Mouse (Mus musculus) right cerebral cortex, postnatal 14 days (tissue): ENCODE measurements around the gene Ninj2.
"Not testable (repeated sequence)": the region's sequence is repeated elsewhere in the genome, so short reads cannot be mapped to it uniquely, and the experiment has no call there.

Experiments
- DNase-seq: peaks from one replicate; pipeline ENCODE4 v3.0.0; 2022

The Ninj2 gene

DNA sequence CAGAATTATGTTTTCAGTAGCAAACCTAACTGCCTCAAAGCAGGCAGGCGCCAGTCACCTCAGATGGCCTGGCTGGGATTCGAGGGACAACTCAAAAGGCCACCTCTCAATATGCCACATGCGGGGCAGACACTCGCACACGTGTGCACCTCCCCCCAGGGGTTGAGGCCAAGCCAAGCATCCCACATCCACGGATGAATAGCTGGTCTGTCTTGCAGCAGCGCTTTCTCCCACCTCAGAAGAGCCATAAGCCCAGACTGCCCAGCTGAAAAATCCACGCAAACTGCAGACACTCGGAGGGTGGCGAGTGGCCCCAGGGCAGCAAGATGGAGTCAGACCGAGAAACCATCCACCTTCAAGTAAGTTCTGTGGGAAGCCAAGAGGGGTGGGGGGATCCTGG, at the start of gene Ninj2:
Ninj2 (plus strand) TSS at position 251 of the 400 bp plus-strand sequence.
- DNase-seq, result no peak

DNA sequence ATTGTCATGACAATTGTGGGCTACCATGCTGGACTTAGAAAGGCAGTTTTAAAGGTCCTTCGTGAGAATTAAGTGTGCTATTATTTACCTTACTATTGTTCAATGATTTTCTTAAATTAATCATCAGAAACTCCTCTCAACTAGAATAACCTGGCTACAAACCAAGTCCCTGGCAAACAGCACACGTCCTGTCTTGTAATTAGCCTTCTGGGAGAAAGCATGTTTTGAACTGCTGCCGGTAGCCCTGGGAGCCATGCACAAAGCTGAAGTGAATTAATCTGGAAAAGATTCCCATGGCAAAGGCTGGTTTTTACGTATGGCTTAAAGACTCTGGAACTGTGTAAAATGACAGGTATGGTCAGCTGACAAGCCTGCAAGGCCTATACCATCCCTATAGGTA, 47.7 kb upstream of the Ninj2 start:
- DNase-seq, result no peak

DNA sequence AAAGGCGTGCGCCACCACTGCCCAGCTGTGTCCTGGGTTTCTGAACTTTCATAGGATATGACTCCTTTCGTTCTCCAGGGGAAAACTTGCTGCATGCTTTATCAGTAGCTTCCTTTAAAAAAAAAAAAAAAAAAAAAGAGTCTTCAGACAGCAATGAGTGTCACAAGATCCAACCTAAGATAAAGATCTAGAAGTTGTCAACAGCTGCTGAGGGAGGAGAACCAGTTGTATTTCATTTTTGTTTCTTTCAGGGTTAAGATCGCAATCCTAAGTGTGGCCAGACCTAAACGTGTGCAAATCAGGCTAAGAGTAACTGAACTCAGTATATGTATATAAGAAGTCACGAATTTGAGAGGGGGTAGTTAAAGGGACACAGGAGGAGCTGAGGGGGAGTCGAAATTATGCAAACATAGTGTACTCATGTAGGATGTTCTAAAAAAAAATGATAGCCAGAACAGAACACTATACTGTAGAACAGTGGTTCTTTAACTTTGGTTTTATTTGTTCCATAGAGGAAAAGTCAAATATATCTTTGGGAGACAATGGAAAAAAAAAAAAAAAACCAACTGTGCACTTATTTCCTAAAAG, 45.4 kb upstream of the Ninj2 start:
- no peak for DNase-seq

DNA sequence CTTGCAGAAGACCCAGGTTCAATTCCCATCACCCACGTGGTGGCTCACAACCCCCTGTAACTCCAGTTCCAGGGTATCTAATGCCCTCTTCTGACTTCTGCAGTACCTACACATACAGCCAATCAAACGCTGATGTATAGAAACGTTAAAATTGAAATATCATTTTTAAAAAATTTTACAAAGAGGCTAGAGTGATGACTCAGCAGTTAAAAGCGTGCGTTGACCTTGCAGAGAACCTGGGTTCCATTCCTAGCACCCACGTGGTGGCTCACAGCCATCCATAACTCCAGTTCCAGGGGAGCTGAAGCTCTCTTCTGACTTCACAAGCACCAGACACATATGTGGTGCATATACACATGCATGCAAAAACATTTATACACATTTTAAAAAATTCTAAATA, 38.7 kb upstream of the Ninj2 start:
- DNase-seq, result no peak

DNA sequence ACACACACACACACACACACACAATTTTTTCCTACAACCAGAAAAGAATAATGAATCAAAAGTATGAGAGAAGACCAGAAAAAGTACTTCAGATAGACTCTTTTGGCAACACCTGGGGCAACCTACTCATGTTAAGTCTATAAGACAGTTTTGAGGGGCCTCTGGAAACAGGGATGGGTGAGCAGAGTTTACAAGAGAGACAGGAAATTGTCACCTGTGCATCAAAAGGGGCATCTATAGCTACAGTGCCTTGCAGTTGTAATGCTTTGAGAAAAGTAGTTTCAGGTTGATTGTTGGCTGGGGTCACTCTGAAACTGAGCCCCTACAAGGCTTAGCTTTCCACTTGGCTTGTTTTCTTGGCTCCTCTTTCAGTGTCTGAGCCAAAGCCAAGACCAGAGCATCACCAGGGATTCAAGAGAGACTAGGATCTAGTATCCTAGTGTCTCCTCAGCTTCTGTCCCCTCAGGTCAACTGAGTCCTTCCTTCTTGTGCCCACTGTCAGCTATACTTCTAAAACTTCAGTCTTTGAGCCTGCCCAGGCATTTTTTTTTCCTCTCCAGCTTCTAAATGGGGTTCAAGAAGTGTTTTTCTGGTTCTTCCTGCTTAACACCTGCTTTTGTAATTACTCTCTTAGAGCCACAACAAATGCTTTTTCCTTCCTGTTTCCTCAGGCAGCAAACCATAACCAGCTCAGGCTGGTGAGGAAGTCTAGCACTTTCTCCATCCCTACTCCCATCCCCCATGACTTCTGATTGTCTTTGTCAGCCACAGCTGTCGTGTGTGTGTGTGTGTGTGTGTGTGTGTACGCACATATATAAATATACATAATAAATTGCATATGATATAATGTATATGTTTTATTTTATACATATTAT, 37.2 kb upstream of the Ninj2 start:
- DNase-seq, result no peak

DNA sequence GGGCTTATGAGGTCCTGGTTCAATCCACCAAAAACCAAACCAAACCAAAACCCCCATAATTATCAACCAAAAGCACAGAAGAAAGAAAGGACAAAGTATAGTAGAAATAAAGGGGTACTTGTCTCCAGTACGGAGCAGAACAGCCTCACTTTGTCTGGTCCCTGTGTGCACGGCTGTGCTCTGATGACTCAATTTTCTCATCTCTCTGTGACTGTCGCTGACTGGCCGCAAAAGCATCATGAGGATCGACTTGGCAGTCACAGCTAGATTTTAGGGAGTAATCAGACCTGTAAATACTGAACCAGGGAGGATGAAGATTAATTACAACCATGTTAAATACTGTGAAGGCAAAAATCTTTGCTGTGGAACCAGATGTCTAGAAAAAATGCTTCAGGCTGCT, 30.2 kb upstream of the Ninj2 start:
- DNase-seq, result no peak

DNA sequence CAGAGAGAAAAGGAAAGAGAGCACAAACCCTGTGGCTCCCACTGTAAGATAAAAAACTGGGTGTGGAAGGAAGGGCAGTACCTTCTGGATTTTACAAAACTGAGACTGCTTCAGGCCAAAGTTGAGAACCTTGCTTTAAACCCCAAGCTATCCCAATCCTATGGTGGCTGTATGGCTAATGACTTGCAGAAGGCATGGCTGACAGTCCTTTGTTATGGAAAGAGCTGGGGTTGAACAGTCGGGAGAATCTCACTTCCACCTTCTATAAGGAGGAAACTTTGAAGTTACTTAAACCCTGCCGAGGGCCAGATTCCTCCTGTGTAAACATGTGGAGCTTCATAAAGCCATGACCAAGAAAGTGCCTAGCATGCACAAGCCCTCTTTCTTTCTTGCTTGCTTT, 28.5 kb upstream of the Ninj2 start:
- DNase-seq, result no peak

DNA sequence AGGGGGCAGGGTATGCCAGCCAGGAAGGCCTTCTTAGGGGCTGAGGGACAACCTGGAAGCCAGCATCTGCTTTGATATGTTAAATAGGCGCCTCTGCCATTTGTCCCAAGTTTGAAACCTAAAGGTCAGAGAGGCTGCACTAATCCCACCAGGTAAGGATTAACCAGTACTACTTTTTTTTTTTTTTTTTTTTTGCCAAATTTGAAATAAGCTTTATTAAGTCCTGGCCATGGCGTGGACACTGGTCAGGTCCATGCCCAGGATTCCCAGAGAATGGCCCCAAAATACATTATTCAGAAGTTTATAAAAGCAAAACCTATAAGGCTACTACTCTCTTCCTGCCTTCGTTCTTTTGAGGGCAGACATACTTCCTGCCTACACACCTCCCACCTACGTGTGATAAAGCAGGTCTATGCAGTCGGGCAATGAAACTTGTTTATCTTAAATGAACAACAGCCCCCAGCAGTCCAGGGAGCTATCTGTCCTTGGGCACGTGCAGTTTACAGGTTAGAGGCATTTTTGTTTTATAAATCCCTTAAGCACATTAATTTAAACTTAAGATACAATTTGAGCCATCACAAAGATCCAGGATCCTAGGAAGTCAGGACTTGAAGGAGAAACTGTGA, 27.5 kb upstream of the Ninj2 start:
- DNase-seq, result no peak

DNA sequence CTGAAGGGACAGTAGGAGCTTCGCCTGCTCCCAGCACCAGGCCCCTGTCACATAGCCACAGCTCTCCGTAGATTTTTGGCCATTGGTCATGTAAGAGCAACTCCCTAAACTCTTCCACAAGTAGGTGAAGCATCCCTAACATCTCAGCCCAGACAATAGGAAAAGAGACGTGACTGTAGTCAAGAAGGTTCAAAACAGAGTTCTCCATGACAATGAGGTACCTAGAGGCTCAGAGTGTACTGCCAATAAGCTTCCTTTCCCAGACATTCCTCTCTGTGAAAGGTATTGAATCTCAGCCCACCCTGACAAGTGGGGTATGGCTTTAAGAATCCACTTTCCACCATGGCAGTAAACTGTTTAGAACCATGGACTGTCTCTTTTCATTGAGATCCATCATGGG, 23.6 kb upstream of the Ninj2 start:
- no peak for DNase-seq

DNA sequence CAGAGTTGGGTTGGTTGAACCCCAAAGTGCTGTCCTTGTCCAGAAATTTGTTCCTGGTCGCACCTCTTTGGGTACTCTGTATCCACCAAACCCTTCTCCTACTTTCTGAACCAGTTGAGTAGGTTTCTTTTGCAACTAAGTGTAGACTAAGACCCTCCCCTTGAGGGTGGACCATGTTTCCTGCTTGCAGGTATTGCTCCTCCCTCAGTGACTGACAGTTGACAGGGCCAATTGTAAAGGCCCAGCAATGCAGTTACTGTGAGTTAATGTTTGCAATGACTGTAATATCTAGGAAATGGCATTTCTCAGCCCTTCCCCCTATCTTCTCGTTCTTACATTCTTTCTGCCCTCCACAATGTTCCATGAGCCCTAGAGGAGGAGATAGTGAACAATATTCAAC, 20.5 kb upstream of the Ninj2 start:
- DNase-seq, result no peak

DNA sequence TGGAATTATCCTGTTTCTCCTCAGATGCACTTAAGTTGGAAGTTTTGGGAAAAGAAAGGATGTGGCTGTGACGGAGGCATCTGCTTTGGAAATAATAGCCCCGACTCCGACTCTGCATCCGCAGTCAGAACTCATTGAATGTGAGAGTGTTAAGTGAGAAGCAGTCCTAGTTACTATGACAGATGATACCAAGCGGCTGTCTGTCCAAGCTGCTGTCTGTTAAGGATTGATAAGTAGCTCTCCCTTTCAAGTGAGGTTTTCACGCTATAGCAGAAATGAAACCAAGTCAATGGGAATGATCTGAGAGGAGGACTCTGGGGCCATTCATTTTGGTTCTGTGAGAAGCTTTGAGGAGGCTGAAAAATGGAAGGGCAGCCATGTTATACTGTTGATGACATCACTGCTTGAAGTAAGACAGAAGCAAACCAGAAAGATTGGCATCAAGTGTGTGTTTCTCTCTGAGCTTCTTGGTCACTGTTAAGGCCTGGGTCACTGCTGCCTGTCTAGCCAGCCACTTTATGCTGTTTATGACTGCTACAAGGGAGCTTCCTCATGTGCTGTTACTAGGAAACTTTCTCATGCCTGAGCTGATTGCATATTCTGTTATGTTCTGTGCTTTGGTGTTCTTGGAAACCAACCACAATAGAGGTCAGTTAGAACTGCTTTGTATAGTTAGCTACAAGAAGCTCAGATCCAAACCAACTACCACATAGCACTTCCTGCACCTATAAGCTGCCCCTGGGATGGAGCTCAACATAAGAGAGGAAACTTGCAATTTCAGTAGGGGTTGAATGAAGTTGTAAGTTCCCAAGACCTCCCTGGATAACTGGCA, 16.3 kb upstream of the Ninj2 start:
- no peak for DNase-seq

DNA sequence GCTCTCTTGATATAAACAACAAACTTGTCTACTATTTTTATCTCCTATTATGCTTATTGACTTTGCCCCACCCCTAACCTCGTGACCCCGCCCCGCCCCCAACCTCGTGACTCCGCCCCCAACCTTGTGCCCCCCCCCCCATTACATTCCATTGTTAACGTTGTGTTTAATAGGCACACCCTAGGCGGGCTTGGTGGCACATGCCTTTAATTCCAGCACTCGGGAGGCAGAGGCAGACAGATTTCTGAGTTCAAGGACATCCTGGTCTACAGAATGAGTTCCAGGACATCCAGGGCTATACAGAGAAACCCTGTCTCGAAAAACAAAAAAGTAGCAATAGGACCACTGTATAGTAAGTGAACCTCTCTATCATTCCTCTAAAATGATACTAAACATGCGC, 13.6 kb upstream of the Ninj2 start:
- DNase-seq, result no peak

DNA sequence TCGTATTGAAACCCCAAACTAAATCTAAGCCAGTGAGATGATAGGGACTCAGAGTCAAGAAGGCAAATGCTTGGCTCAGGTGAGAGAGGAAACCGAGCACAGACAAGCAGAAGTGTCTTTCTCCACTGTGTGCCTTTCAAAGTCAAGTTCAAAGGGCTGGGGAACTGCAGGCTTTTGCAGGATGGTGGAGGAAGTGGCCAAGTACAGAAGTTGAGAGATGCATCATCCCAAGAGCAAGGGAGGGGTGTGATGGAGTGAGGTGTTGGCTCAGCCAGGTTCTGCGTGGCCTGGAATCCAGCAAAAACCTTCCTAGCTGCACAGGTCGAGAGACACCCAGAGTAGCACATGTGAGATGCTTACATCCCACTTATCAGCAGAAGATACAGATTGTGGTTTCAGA, 11.6 kb upstream of the Ninj2 start:
- no peak for DNase-seq

DNA sequence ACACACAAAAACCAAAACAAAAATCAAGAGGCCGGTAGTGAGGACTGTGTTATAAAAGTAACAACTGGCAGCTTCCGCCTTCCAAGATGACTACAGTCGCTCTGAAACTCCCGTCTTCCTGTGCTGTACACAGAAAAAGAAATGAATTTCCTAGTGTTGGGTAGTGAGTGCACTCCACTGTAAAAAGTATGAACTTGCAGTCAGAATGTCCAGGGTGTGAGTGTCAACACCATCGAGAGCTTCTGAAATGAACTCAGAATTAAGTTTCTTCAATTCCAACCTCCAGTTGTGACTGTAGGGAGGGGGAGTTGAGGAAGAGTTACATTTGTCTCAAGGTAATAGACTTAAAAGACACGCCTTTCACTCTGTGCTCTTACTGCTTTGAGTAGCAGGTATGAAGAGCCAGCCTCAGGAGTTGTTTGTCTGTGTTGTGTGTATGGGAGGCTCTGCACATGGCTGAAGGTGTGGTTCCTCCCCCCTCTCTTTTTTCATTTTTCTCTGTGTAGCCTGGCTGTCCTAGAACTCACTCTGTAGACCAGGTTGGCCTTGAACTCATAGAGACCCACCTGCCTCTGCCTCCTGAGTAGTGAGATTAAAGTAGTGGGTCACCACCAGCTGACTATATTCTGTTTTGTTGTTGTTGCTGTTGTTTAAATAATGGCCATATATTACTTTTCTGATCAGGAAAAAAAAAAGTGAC, 10.7 kb upstream of the Ninj2 start:
- no peak for DNase-seq

DNA sequence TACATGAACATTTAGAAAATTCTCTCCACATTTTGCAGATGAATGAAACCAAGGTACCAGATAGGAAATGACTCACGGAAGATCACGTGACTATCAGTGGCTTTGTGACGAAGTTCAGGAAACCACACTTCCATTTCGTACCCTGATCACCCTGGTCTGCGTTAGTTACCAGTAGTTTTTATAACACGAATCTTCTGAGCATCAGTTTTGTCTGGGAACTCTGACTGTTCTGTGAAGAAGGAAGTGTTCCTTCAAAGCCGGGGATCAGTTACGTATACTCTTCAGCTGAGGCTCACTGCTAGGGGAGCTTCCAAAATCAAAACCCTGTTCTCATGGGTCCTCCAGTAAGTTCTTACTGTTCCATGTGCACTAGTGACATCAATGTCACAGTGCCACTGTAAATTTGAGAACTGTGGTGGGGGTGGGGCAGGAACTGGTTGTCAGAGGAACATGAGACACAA, 10.2 kb upstream of the Ninj2 start:
- no peak for DNase-seq

DNA sequence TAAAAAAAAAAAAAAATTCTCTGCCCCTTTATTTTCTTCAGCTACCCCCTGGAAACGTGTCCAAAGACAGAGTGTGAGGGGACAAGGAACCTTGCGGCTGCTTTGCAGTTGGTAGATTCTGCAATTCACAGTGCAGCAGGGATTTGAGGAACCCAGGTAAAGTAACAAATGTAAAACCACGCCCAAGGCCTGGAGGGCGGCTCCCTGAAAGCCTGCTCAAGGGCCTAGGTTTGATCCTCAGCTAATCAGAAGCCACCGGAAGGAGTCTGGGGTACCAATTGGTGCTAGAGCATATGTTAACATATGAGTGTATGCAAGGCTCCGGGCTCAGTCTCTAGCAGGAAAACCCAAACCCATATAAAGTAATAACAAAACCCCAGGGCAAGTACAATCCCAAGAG, 9.7 kb upstream of the Ninj2 start:
- DNase-seq, result no peak

DNA sequence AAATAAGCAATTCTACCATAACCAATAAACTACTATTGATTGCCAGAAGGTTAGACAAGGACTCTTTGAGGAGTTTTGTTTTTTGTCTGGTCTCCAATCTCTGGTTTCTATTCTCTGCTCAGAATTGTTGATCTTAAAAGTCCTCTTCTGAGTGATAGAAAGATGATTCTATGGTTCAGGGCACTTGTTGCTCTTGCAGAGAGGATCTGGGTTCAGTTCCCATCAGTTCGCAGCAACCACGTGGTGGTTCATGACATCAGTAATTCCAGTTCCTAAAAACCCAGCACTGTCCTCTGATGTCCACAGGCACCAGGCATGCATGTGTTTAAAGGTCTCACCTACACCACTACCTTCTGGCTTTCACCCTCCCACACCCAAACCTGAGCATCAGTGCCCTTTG, 8.2 kb upstream of the Ninj2 start:
- no peak for DNase-seq

DNA sequence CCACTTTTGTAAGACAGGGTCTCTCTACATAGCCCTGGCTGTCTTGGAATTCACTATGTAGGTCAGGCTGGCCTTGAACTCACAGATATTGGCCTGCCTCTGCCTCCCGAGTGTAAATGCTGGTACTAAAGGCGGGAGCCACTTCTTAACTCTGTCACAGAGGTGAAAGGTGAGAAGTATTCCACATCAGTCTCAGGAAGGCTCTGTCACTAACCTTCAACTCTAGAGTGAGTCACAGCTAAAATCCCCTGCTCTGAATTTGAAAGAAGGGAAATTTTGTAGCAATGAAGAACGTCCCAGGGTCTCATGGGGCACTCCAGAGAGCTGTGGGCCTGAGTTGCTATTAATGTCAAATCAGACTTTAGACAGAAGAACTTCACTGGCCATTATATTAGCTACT, 7.3 kb upstream of the Ninj2 start:
- no peak for DNase-seq

DNA sequence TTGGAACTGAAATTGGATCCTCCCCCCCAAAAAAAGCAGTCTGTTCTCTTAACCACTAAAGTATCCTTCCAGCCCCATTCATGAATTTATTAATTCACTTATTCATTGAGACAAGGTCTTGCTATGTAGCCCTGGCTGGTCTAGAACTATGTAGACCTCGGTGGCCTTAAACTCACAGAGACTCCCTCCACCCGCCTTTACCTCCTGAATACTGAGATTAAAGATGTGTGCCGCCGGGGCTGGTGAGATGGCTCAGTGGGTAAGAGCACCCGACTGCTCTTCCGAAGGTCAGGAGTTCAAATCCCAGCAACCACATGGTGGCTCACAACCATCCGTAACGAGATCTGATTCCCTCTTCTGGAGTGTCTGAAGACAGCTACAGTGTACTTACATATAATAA, 6.1 kb upstream of the Ninj2 start:
- DNase-seq, result not testable (repeated sequence)

DNA sequence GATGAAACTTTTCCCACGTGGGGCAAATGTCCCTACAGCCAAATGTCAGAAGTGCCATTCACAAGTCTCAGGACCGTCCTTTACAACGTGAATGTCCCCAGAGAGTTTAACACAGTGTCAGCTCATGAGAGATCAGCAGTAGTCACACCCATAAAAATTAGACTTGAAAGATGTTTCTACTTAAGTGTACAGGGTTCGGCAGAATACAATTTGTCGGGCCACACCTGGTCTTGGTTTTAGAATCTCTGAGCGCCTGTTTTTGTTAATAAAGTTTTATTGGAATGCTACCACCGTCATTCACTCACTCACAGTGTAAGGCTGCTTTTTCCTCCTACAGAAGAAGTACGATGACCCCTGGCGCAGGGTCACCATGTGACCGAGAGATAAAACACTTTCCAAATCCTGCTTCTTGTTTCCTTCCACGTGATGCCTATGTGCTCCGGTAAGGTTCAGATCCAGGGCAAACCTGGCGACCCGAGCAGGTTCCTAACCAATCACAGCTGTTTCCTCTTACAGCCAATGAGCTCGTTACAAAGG, 2.4 kb upstream of the Ninj2 start:
- no peak for DNase-seq

DNA sequence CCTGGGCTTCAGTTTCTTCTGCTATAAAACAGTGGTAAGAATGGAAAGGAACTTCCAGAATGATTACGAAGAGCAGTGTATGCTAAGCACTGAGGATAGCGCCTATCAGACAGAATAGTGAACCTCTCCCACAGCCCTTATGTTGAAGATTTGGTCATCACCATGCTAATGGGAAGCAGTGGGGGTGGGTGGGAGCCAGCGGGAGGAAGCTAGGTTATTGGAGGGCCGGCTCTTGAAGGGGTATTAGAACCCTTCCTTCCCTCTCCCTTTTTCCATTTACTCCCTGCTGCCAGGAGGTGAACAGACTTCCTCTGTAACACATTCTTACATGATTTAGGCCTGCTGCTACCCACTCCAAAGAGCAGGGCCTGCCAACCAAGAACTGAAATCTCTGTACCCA, 1.2 kb upstream of the Ninj2 start:
- DNase-seq, result no peak

DNA sequence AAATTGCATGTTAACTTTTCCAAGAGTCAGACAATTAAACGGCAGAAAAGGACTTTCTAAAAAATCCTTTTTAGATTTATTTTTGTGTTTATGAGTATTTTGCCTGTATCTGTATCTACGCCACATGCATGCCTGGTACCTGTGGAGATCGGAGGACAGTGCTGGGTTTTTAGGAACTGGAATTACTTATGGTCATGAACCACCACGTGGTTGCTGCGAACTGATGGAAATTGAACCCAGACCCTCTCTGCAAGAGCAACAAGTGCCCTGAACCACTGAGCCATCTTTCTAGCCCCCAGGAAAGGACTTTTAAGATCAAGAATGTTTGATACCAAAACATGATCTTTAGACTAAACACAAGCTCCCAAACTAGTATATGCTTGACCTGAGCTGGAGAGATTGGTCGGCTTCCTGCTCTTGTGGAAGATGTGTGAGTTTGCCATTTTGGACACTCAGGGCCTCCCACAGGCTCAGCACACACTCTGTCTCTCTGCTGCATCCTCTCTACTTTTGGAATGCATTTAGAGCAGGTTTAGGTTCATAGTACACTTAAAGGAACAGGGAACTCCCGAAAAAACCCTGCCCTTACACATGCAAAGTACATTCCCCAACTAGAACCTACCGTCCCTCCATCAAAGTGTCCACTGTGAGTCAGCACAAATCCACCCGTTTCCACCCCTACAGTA, 1.1 kb downstream of the Ninj2 start:
- DNase-seq, result no peak
